Mouse (Mus musculus) liver, embryonic 14.5 days (tissue): ENCODE results near the gene Emc10. TPM values are rescaled to one million over a fixed set of nuclear protein-coding genes. Genes with fewer than 3 reads are reported as not detected.

Experiments used
- ATAC-seq: fragments of 200-750 bp; cut with Nextera tagmentation; 2 replicates; pipeline ENCODE4 v1.8.0; 2017; ENCODE audit warnings: moderate number of reproducible peaks, mild to moderate bottlenecking, moderate library complexity; ENCODE audit not compliant: insufficient read depth
- DNase-seq, 3 experiments: peaks; one replicate each; pipeline ENCODE4 v3.0.0-alpha.2; 2012 to 2013; ENCODE audit warnings: low read depth in 3 of 3, low spot score in 3 of 3
- H3K27ac ChIP-seq: fragments of 300-500 bp; sonication (generic); 2 replicates; pipeline ENCODE4 v1.5.1; 2014; ENCODE audit warnings: moderate library complexity, mild to moderate bottlenecking, control low read depth, inconsistent platforms
- H3K27me3 ChIP-seq: fragments of 300-500 bp; sonication (generic); 2 replicates; pipeline ENCODE4 v1.6.1; 2014; ENCODE audit warnings: mild to moderate bottlenecking, low read length, moderate library complexity; ENCODE audit not compliant: control insufficient read depth, insufficient read depth
- H3K36me3 ChIP-seq: fragments of 300-500 bp; sonication (generic); replicated peaks from 2 replicates; pipeline ENCODE4 v1.6.1; 2014; ENCODE audit warnings: low read depth; ENCODE audit not compliant: control insufficient read depth, insufficient read depth
- H3K4me1 ChIP-seq, 2 experiments: fragments of 200-500 bp in 1 of 2; fragments of 300-500 bp in 1 of 2; sonication (generic) in 1 of 2; replicated peaks; 2 replicates each; pipeline ENCODE4 v1.6.1; 2012 to 2014; ENCODE audit warnings: antibody characterized with exemption in 1 of 2, inconsistent platforms in 1 of 2, low read length in 1 of 2; ENCODE audit not compliant: control insufficient read depth in 2 of 2, insufficient read depth in 2 of 2
- H3K4me2 ChIP-seq: fragments of 300-500 bp; sonication (generic); 2 replicates; pipeline ENCODE4 v1.6.1; 2014; ENCODE audit warnings: low read depth, mild to moderate bottlenecking, control low read depth, moderate library complexity
- H3K4me3 ChIP-seq, 2 experiments: fragments of 200-500 bp in 1 of 2; fragments of 300-500 bp in 1 of 2; sonication (generic) in 1 of 2; 2 replicates each; pipeline ENCODE4 v1.5.1; 2012 to 2014; ENCODE audit warnings: low read depth in 2 of 2, low read length in 2 of 2, mild to moderate bottlenecking in 2 of 2, control low read depth in 1 of 2, inconsistent platforms in 1 of 2, moderate library complexity in 1 of 2; ENCODE audit not compliant: insufficient read depth in 1 of 2
- H3K9ac ChIP-seq: fragments of 300-500 bp; sonication (generic); replicated peaks from 2 replicates; pipeline ENCODE4 v1.6.1; 2014; ENCODE audit warnings: mild to moderate bottlenecking, control low read depth, moderate library complexity
- H3K9me3 ChIP-seq: fragments of 300-500 bp; sonication (generic); 2 replicates; pipeline ENCODE4 v1.6.1; 2016; ENCODE audit warnings: low read length, mixed read lengths; ENCODE audit not compliant: control insufficient read depth
- CTCF ChIP-seq: IDR thresholded peaks from 2 replicates; pipeline ENCODE4 v1.5.1; 2016; ENCODE audit warnings: antibody characterized with exemption, low read depth, control low read depth
- EP300 ChIP-seq: IDR thresholded peaks from 2 replicates; pipeline ENCODE4 v1.6.1; 2016; ENCODE audit warnings: antibody characterized with exemption, low read depth
- WGBS: fragments of 180-500 bp; shearing (Covaris S2); extraction: QIAGEN DNeasy Blood & Tissue Kit; methylation state at CpG from one replicate; pipeline ENCODE4 v1.1.7; 2014; ENCODE audit not compliant: insufficient replicate concordance; 5-methylcytosine and 5-hydroxymethylcytosine counted together
- polyA plus RNA-seq, 2 experiments: library from polyadenylated mRNA; depleted of rRNA in 1 of 2; stranded (reverse) in 1 of 2; unstranded in 1 of 2; fragments of >200 nt; fragmentation: Nextera tagmentation in 1 of 2; extraction: Ambion mirVana in 1 of 2; gene quantifications; 2 replicates each; pipeline versions ENCODE4 v1.2.1 to v1.2.3; 2012 to 2014

The Emc10 gene
- polyA plus RNA-seq, 2 experiments, result 41.7 to 46.7 TPM

GRCm38 (mm10) chr7:44462218-44463055 lies 33.9 kb downstream of the Emc10 start:
- ATAC-seq (no peak), DNase-seq (no peak)
- H3K36me3 ChIP-seq, result no peaks in the 10 kb centered on the region
- no peak overlapping the region for H3K4me3 ChIP-seq
- no peaks in the 10 kb centered on the region for H3K9me3 ChIP-seq
- peaks cover 52% of the 10 kb centered on the region for H3K27me3 ChIP-seq
- H3K4me1 ChIP-seq, result peaks cover 11 to 19% of the 10 kb centered on the region in 2 experiments
- no peak overlapping the region for H3K4me2 ChIP-seq
- no peak overlapping the region for H3K9ac ChIP-seq
- WGBS, result 12% methylated on average over 70 of the region's 77 CpGs
- TF ChIP-seq CTCF (peak; percentile 69), EP300 (no peak)
- no peak overlapping the region for H3K27ac ChIP-seq

GRCm38 (mm10) chr7:44461503-44462217 lies 34.7 kb downstream of the Emc10 start:
- TF ChIP-seq EP300 (no peak), CTCF (no peak)
- ATAC-seq, result no peak

GRCm38 (mm10) chr7:44460767-44461502 lies 35.4 kb downstream of the Emc10 start:
- ATAC-seq (no peak), DNase-seq (no peak)
- H3K36me3 ChIP-seq, result no peaks in the 10 kb centered on the region
- no peak overlapping the region for H3K4me2 ChIP-seq
- H3K4me3 ChIP-seq, result no peak overlapping the region
- H3K27ac ChIP-seq, result no peak overlapping the region
- peaks cover 52% of the 10 kb centered on the region for H3K27me3 ChIP-seq
- TF ChIP-seq EP300 (no peak), CTCF (no peak)
- no peaks in the 10 kb centered on the region for H3K9me3 ChIP-seq
- H3K9ac ChIP-seq, result no peak overlapping the region
- H3K4me1 ChIP-seq, result peaks cover 14 to 22% of the 10 kb centered on the region in 2 experiments
- WGBS, result 57% methylated on average over 31 of the region's 31 CpGs

More at GRCm38 (mm10) chr7:44461503-44462217, 34.7 kb downstream of the Emc10 start:
- Histone ChIP-seq H3K4me3 (no peak overlapping the region), H3K9me3 (no peaks in the 10 kb centered on the region), H3K4me1 (peaks cover 11 to 17% of the 10 kb centered on the region in 2 experiments), H3K4me2 (no peak overlapping the region), H3K27me3 (peaks cover 52% of the 10 kb centered on the region), H3K36me3 (no peaks in the 10 kb centered on the region), H3K9ac (no peak overlapping the region), H3K27ac (no peak overlapping the region)
- 42% methylated on average over 57 of the region's 57 CpGs for WGBS
- DNase-seq, result no peak

- Histone ChIP-seq H3K27me3 (peaks cover 52% of the 10 kb centered on the region), H3K9me3 (no peaks in the 10 kb centered on the region), H3K36me3 (no peaks in the 10 kb centered on the region), H3K4me3 (no peak overlapping the region), H3K27ac (no peak overlapping the region), H3K9ac (no peak overlapping the region), H3K4me1 (peaks cover 14 to 19% of the 10 kb centered on the region in 2 experiments), H3K4me2 (no peak overlapping the region)
- DNase-seq (no peak), ATAC-seq (no peak)
- 49% methylated on average over 6 of the region's 6 CpGs for WGBS
- TF ChIP-seq CTCF (no peak), EP300 (no peak)
These were observed 36.3 kb downstream of the Emc10 start for GRCm38 (mm10) chr7:44460067-44460466.
